Mouse (Mus musculus): ENCODE results near the gene Meis2.

Gene Meis2

GRCm38 (mm10) chr2:116000514-116000913 lies 65.1 kb downstream of the Meis2 start:
- DNase-seq (ENCODE audit: low read depth), result no peak

- DNase-seq (ENCODE audit: low read depth), result no peak
Measured at GRCm38 (mm10) chr2:115998802-115999201, 66.8 kb downstream of the Meis2 start.

- DNase-seq (ENCODE audit: low read depth), result no peak
Measured at GRCm38 (mm10) chr2:115996438-115996837, 69.2 kb downstream of the Meis2 start.

GRCm38 (mm10) chr2:115993877-115994276 lies 71.8 kb downstream of the Meis2 start:
- no peak for DNase-seq (ENCODE audit: low read depth)

- DNase-seq (ENCODE audit: low read depth), result no peak
Measured at GRCm38 (mm10) chr2:115989249-115989648, 76.4 kb downstream of the Meis2 start.

- no peak for DNase-seq (ENCODE audit: low read depth)
Measured at GRCm38 (mm10) chr2:115988448-115988847, 77.2 kb downstream of the Meis2 start.

GRCm38 (mm10) chr2:115984952-115985351 lies 80.7 kb downstream of the Meis2 start:
- DNase-seq (ENCODE audit: low read depth), result no peak

GRCm38 (mm10) chr2:115984487-115984886 lies 81.2 kb downstream of the Meis2 start:
- DNase-seq (ENCODE audit: low read depth), result no peak

GRCm38 (mm10) chr2:115980490-115980889 lies 85.1 kb downstream of the Meis2 start:
- no peak for DNase-seq (ENCODE audit: low read depth)

- DNase-seq (ENCODE audit: low read depth), result no peak
Measured at GRCm38 (mm10) chr2:115979683-115980476, 85.8 kb downstream of the Meis2 start.

- no peak for DNase-seq (ENCODE audit: low read depth)
Measured at GRCm38 (mm10) chr2:115978666-115979065, 87.0 kb downstream of the Meis2 start.

- DNase-seq (ENCODE audit: low read depth), result no peak
Measured at GRCm38 (mm10) chr2:115971296-115971805, 94.3 kb downstream of the Meis2 start.

GRCm38 (mm10) chr2:115970091-115970820 lies 95.4 kb downstream of the Meis2 start:
- DNase-seq (ENCODE audit: low read depth), result no peak

GRCm38 (mm10) chr2:115969201-115969600 lies 96.4 kb downstream of the Meis2 start:
- DNase-seq (ENCODE audit: low read depth), result no peak

- DNase-seq (ENCODE audit: low read depth), result no peak
Measured at GRCm38 (mm10) chr2:115964911-115965310, 100.7 kb downstream of the Meis2 start.

- no peak for DNase-seq (ENCODE audit: low read depth)
Measured at GRCm38 (mm10) chr2:115963293-115963835, 102.3 kb downstream of the Meis2 start.

GRCm38 (mm10) chr2:115962728-115963127 lies 102.9 kb downstream of the Meis2 start:
- no peak for DNase-seq (ENCODE audit: low read depth)

- no peak for DNase-seq (ENCODE audit: low read depth)
Measured at GRCm38 (mm10) chr2:115962113-115962512, 103.5 kb downstream of the Meis2 start.

GRCm38 (mm10) chr2:115960615-115961014 lies 105.0 kb downstream of the Meis2 start:
- DNase-seq (ENCODE audit: low read depth), result no peak

GRCm38 (mm10) chr2:115956786-115957185 lies 108.9 kb downstream of the Meis2 start:
- DNase-seq (ENCODE audit: low read depth), result no peak

GRCm38 (mm10) chr2:115950645-115951044 lies 115.0 kb downstream of the Meis2 start:
- no peak for DNase-seq (ENCODE audit: low read depth)

GRCm38 (mm10) chr2:115948630-115949426 lies 116.8 kb downstream of the Meis2 start:
- DNase-seq (ENCODE audit: low read depth), result no peak

All from c-Kit-positive CD71-positive TER-119-negative erythroid progenitor cells, embryonic 14.5 days (primary cell).